In the genomic region with DNA sequence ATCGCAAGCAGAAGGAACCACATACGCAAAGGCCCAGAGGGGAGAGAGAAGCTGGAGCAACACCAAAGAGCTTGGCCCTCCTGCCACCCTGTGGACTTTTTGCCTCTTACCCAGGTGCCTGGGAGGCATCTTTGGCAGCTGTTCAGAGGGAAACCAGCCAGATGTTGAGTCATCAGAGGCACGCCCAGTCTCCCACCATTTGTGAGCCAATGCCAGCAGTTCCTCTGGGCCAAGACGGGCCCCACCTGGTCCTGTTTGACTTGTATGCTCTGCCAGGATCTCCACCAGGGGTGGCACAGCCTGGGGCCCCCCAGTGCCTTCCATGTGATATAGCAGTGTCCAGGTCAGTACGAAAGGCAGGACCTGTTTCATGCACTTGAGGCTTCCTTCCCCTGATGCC, we compare ENCODE assay signal across 10 mouse cellular contexts. TPM values are rescaled to one million over a fixed set of nuclear protein-coding genes. Genes with fewer than 3 reads are reported as not detected.
DNase-seq lines count a peak whose midpoint lies in the region; ATAC-seq lines count a peak whose summit lies in the region.
"Had no signal": no experiment of that assay in that cellular context is flagged by ENCODE, and none has a peak within 500 bp of the region (broad histone marks: within the 10 kb centered on the region; RNA-seq: fewer than 3 reads in every experiment).

No protein-coding gene starts in this region.

- no peaks in the 10 kb centered on the region for H3K36me3 ChIP-seq in heart, embryonic 11.5 days (ENCODE audit: control insufficient read depth, insufficient read depth, low read length)
- H3K36me3 ChIP-seq: limb, embryonic 15.5 days; stomach, embryonic 15.5 days had no signal

- H3K27ac ChIP-seq in heart, embryonic 11.5 days (ENCODE audit: low read depth, low read length) = no peak overlapping the region
- H3K27ac ChIP-seq: limb, embryonic 15.5 days; stomach, embryonic 15.5 days had no signal

- H3K27me3 ChIP-seq in heart, embryonic 11.5 days (ENCODE audit: control insufficient read depth, insufficient read depth, low read length) = no peaks in the 10 kb centered on the region
- H3K27me3 ChIP-seq: limb, embryonic 15.5 days; stomach, embryonic 15.5 days had no signal

- no peaks in the 10 kb centered on the region for H3K4me1 ChIP-seq in heart, embryonic 11.5 days (ENCODE audit: control insufficient read depth, insufficient read depth, low read length)
- H3K4me1 ChIP-seq: stomach, embryonic 15.5 days had no signal

- no peak overlapping the region for H3K9ac ChIP-seq in heart, embryonic 11.5 days (ENCODE audit: low read depth, low read length)
- H3K9ac ChIP-seq: limb, embryonic 15.5 days; stomach, embryonic 15.5 days had no signal

- 83% methylated on average over 5 of the region's 5 CpGs for WGBS in heart, embryonic 11.5 days (ENCODE audit: insufficient replicate concordance)

- DNase-seq in heart, postnatal 10 days = peak; percentile 76 to 81
- peak; percentile 80 for DNase-seq in NIH3T3 (ENCODE audit: low read depth)
- peak; percentile 10 for DNase-seq in fat pad, adult 2 months (ENCODE audit: extremely low read depth, low read depth, low spot score)
- DNase-seq in lung, postnatal 4 days = peak; percentile 58 to 63
- no peak for DNase-seq in thymus, postnatal 36 days
- DNase-seq in left cerebral cortex, adult 11 months (ENCODE audit: low spot score) = no peak

- intact Hi-C loops in heart, postnatal 10 days (cut with DNase I) = no loop called here

- H3K9me3 ChIP-seq in heart, embryonic 11.5 days (replicated peaks; ENCODE audit: control insufficient read depth, low read length) = no peaks in the 10 kb centered on the region
- H3K9me3 ChIP-seq: limb, embryonic 15.5 days; stomach, embryonic 15.5 days had no signal

- no peak for ATAC-seq in heart, embryonic 11.5 days (replicated peaks; ENCODE audit: insufficient number of reproducible peaks, low FRiP score, low TSS enrichment)
- ATAC-seq in activated CD4-positive, CD25-positive, alpha-beta regulatory T cell, adult 4 months = no peak

- H3K4me2 ChIP-seq in heart, embryonic 11.5 days = no peak overlapping the region
- H3K4me2 ChIP-seq: limb, embryonic 15.5 days; stomach, embryonic 15.5 days had no signal

- no peak overlapping the region for H3K4me3 ChIP-seq in heart, embryonic 11.5 days (ENCODE audit: low read depth, low read length)
- H3K4me3 ChIP-seq: limb, embryonic 15.5 days; stomach, embryonic 15.5 days had no signal

RNA-seq across cellular contexts. Expression of gene Rbpj, which starts 21.9 kb away (rescaled TPM):
- total RNA-seq in heart, postnatal 10 days (2021) = 10 to 100 TPM; 34.9 to 36.4 TPM
- 22.0 and 26.3 TPM in 2 replicates for polyA plus RNA-seq in heart, embryonic 11.5 days (2014; fragmentation: Nextera tagmentation; extraction: Ambion mirVana)
- polyA plus RNA-seq in activated CD4-positive, CD25-positive, alpha-beta regulatory T cell, adult 4 months (2017; shearing (Covaris generic)) = 10 to 100 TPM; 41.3 to 45.6 TPM

Comparison
In these comparisons a context has a peak if more than half of its experiments do, and no peak if none do; other contexts are left out.
1. DNase-seq: peak in heart, postnatal 10 days (2 of 2), NIH3T3 (single experiment), fat pad, adult 2 months (single experiment) and lung, postnatal 4 days (2 of 2); none in thymus, postnatal 36 days (0 of 2) and left cerebral cortex, adult 11 months (single experiment).